In the genomic region with DNA sequence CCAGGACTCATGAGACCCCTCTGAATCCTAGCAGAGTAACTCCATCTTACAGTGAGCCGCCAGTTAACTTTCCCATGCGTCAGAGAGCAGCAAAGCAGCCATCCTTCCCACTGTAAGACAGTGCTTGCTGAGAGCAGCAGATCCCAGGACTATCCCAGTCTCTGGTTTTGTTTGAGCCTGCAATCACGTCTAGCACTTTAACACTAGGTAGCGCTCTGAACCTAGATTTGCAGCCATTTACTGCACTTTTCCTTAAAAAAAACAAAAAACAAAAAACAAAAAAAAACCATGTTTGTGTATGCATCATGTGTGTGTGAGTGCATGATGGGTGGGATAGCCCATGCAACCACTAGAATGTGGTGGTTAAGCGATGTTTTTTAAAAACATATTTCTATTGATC, we compare ENCODE assay signal across 10 mouse cellular contexts. TPM values are rescaled to one million over a fixed set of nuclear protein-coding genes. Genes with fewer than 3 reads are reported as not detected.
DNase-seq lines count a peak whose midpoint lies in the region; ATAC-seq and TF ChIP-seq lines count a peak whose summit lies in the region.
"Had no signal": no experiment of that assay in that cellular context is flagged by ENCODE, and none has a peak within 500 bp of the region (broad histone marks: within the 10 kb centered on the region; RNA-seq: fewer than 3 reads in every experiment).

No protein-coding gene starts in this region.

- TF ChIP-seq CTCF in heart, postnatal 0 days (IDR thresholded peaks at IDR 0.05; ENCODE audit: low read depth) = peak; percentile 47
- TF ChIP-seq CTCF in liver, embryonic 14.5 days (IDR thresholded peaks at IDR 0.05; ENCODE audit: low read depth) = peak; percentile 33; the same call in 1 of the 2 replicates

- no peak overlapping the region for H3K4me2 ChIP-seq in heart, postnatal 0 days (ENCODE audit: low read depth, low read length)
- no peak overlapping the region for H3K4me2 ChIP-seq in liver, embryonic 14.5 days (ENCODE audit: low read depth)
- H3K4me2 ChIP-seq in liver, embryonic 12.5 days = no peak overlapping the region

- no peak for TF ChIP-seq EP300 in heart, postnatal 0 days (IDR thresholded peaks at IDR 0.05; ENCODE audit: low read depth)
- no peak for TF ChIP-seq EP300 in liver, embryonic 14.5 days (IDR thresholded peaks at IDR 0.05; ENCODE audit: low read depth)

- no peaks in the 10 kb centered on the region for H3K36me3 ChIP-seq in heart, postnatal 0 days (replicated peaks; ENCODE audit: control insufficient read depth, insufficient read depth, low read length)
- no peaks in the 10 kb centered on the region for H3K36me3 ChIP-seq in heart, embryonic 10.5 days
- H3K36me3 ChIP-seq in liver, embryonic 14.5 days (replicated peaks; ENCODE audit: control insufficient read depth, insufficient read depth, low read depth) = no peaks in the 10 kb centered on the region
- no peaks in the 10 kb centered on the region for H3K36me3 ChIP-seq in liver, embryonic 12.5 days
- H3K36me3 ChIP-seq in ES-E14 (ENCODE audit: control insufficient read depth, insufficient read depth, low read length, poor library complexity, severe bottlenecking) = no peaks in the 10 kb centered on the region

- H3K4me3 ChIP-seq in heart, postnatal 0 days (ENCODE audit: low read depth, low read length) = no peak overlapping the region
- no peak overlapping the region for H3K4me3 ChIP-seq in heart, embryonic 10.5 days
- H3K4me3 ChIP-seq in liver, embryonic 14.5 days (ENCODE audit: insufficient read depth in 1 of 2, low read depth in 2 of 2, low read length in 2 of 2) = no peak overlapping the region
- H3K4me3 ChIP-seq in liver, embryonic 12.5 days = no peak overlapping the region
- no peak overlapping the region for H3K4me3 ChIP-seq in ES-E14 (ENCODE audit: insufficient read depth in 1 of 2, low read depth in 1 of 2, low read length in 2 of 2, poor library complexity in 1 of 2, severe bottlenecking in 1 of 2)

- H3K9me3 ChIP-seq in heart, postnatal 0 days (replicated peaks; ENCODE audit: control insufficient read depth, low read length) = no peaks in the 10 kb centered on the region
- H3K9me3 ChIP-seq in heart, embryonic 10.5 days = no peaks in the 10 kb centered on the region
- H3K9me3 ChIP-seq in liver, embryonic 14.5 days (ENCODE audit: control insufficient read depth, low read length) = no peaks in the 10 kb centered on the region
- H3K9me3 ChIP-seq in liver, embryonic 12.5 days (replicated peaks) = no peaks in the 10 kb centered on the region
- H3K9me3 ChIP-seq in ES-E14 (ENCODE audit: control insufficient read depth, insufficient read depth, low read depth, low read length) = no peaks in the 10 kb centered on the region

- in situ Hi-C loops in ES-E14 (cut with MboI; ENCODE audit: low sequenced_read_pairs in 2 of 2, unreplicated experiment in 2 of 2) = no loop called here

- DNase-seq in heart, postnatal 0 days (ENCODE audit: low spot score) = peak; percentile 37
- DNase-seq in heart, embryonic 10.5 days (ENCODE audit: low spot score) = no peak
- DNase-seq in liver, embryonic 14.5 days (ENCODE audit: low read depth in 3 of 3, low spot score in 3 of 3) = no peak
- DNase-seq in ES-E14 (ENCODE audit: low read depth, low spot score) = no peak
- peak; percentile 28 for DNase-seq in embryo, embryonic 11 days
- no peak for DNase-seq in cerebellum, adult 9-11 months
- DNase-seq: thymus, postnatal 25 days had no signal

- whole genome bisulfite sequencing in heart, postnatal 0 days = 40% methylated on average over 5 of the region's 5 CpGs
- WGBS in heart, embryonic 10.5 days = 33% methylated on average over 5 of the region's 5 CpGs
- 49% methylated on average over 5 of the region's 5 CpGs for WGBS in liver, embryonic 14.5 days (ENCODE audit: insufficient replicate concordance)
- WGBS in liver, embryonic 12.5 days (ENCODE audit: insufficient replicate concordance) = 37% methylated on average over 5 of the region's 5 CpGs

- H3K9ac ChIP-seq in heart, postnatal 0 days (replicated peaks; ENCODE audit: low read depth, low read length) = no peak overlapping the region
- H3K9ac ChIP-seq in liver, embryonic 14.5 days (replicated peaks) = no peak overlapping the region
- no peak overlapping the region for H3K9ac ChIP-seq in liver, embryonic 12.5 days
- no peak overlapping the region for H3K9ac ChIP-seq in ES-E14 (ENCODE audit: insufficient read depth, low read depth, low read length, poor library complexity, severe bottlenecking)

- no peak for ATAC-seq in heart, postnatal 0 days (ENCODE audit: insufficient read depth, low read depth)
- ATAC-seq in liver, embryonic 14.5 days (ENCODE audit: insufficient read depth) = no peak
- no peak for ATAC-seq in liver, embryonic 12.5 days
- ATAC-seq: hindbrain, embryonic 16.5 days had no signal

- no peak overlapping the region for H3K27ac ChIP-seq in heart, postnatal 0 days (ENCODE audit: low read depth)
- H3K27ac ChIP-seq in heart, embryonic 10.5 days = no peak overlapping the region
- H3K27ac ChIP-seq in liver, embryonic 14.5 days = no peak overlapping the region
- H3K27ac ChIP-seq in liver, embryonic 12.5 days = no peak overlapping the region
- H3K27ac ChIP-seq in ES-E14 (ENCODE audit: insufficient read depth, low read depth, low read length, poor library complexity, severe bottlenecking) = no peak overlapping the region

- no peaks in the 10 kb centered on the region for H3K27me3 ChIP-seq in heart, postnatal 0 days (ENCODE audit: control insufficient read depth, insufficient read depth, low read length)
- no peaks in the 10 kb centered on the region for H3K27me3 ChIP-seq in heart, embryonic 10.5 days (ENCODE audit: insufficient read depth, poor library complexity, severe bottlenecking)
- H3K27me3 ChIP-seq in liver, embryonic 14.5 days (ENCODE audit: control insufficient read depth, insufficient read depth, low read length) = no peaks in the 10 kb centered on the region
- no peaks in the 10 kb centered on the region for H3K27me3 ChIP-seq in liver, embryonic 12.5 days (replicated peaks)

- peaks cover 15% of the 10 kb centered on the region; the same call in 1 of the 2 replicates for H3K4me1 ChIP-seq in heart, postnatal 0 days (ENCODE audit: control insufficient read depth, insufficient read depth)
- H3K4me1 ChIP-seq in heart, embryonic 10.5 days = peaks cover 20% of the 10 kb centered on the region
- H3K4me1 ChIP-seq in liver, embryonic 14.5 days (replicated peaks; ENCODE audit: control insufficient read depth in 2 of 2, insufficient read depth in 2 of 2, low read length in 1 of 2) = peaks cover 5 to 20% of the 10 kb centered on the region in 2 experiments
- peaks cover 26% of the 10 kb centered on the region for H3K4me1 ChIP-seq in liver, embryonic 12.5 days
- H3K4me1 ChIP-seq in ES-E14 (ENCODE audit: control insufficient read depth in 2 of 2, insufficient read depth in 2 of 2, low read length in 2 of 2, poor library complexity in 1 of 2) = no peaks in the 10 kb centered on the region; a peak in 1 of 4 replicates

RNA-seq across cellular contexts. Expression of a gene that starts 4.1 kb away (rescaled TPM):
- 10.2 and 12.9 TPM in 2 replicates for total RNA-seq in heart, postnatal 0 days (2014; rRNA removed; ENCODE audit: low replicate concordance)
- polyA plus RNA-seq in heart, postnatal 0 days (2015; fragmentation: Nextera tagmentation; extraction: Ambion mirVana) = 12.7 and 13.2 TPM in 2 replicates
- 22.7 and 29.8 TPM in 2 replicates for polyA plus RNA-seq in heart, embryonic 10.5 days (2016; fragmentation: Nextera tagmentation; extraction: Ambion mirVana)
- polyA plus RNA-seq in liver, embryonic 14.5 days (2012; rRNA removed) = 9.7 and 15.6 TPM in 2 replicates
- polyA plus RNA-seq in liver, embryonic 14.5 days (2014; fragmentation: Nextera tagmentation; extraction: Ambion mirVana) = 13.2 and 16.9 TPM in 2 replicates
- 14.9 and 18.2 TPM in 2 replicates for polyA plus RNA-seq in liver, embryonic 12.5 days (2016; fragmentation: Nextera tagmentation; extraction: Ambion mirVana)
- total RNA-seq in ES-E14 (2012; rRNA removed) = 29.2 and 30.1 TPM in 2 replicates
- total RNA-seq: monocyte, adult 5-6 weeks had no signal

RNA-seq across cellular contexts. Expression of a gene that starts 16.9 kb away (rescaled TPM):
- total RNA-seq in heart, postnatal 0 days (2014; rRNA removed; ENCODE audit: low replicate concordance) = 11.9 and 22.7 TPM in 2 replicates
- polyA plus RNA-seq in heart, postnatal 0 days (2015; fragmentation: Nextera tagmentation; extraction: Ambion mirVana) = 13.7 and 15.5 TPM in 2 replicates
- polyA plus RNA-seq in heart, embryonic 10.5 days (2016; fragmentation: Nextera tagmentation; extraction: Ambion mirVana) = 13.0 and 13.7 TPM in 2 replicates
- 9.5 and 11.8 TPM in 2 replicates for polyA plus RNA-seq in liver, embryonic 14.5 days (2012; rRNA removed)
- polyA plus RNA-seq in liver, embryonic 14.5 days (2014; fragmentation: Nextera tagmentation; extraction: Ambion mirVana) = 11.0 and 12.9 TPM in 2 replicates
- polyA plus RNA-seq in liver, embryonic 12.5 days (2016; fragmentation: Nextera tagmentation; extraction: Ambion mirVana) = 12.8 TPM in 2 replicates
- 12.9 and 14.9 TPM in 2 replicates for total RNA-seq in ES-E14 (2012; rRNA removed)

RNA-seq across cellular contexts. Expression of a gene that starts 17.1 kb away (rescaled TPM):
- total RNA-seq in heart, postnatal 0 days (2014; rRNA removed; ENCODE audit: low replicate concordance) = 6.7 and 8.1 TPM in 2 replicates
- polyA plus RNA-seq in heart, postnatal 0 days (2015; fragmentation: Nextera tagmentation; extraction: Ambion mirVana) = 11.9 and 12.1 TPM in 2 replicates
- 28.1 and 39.9 TPM in 2 replicates for polyA plus RNA-seq in heart, embryonic 10.5 days (2016; fragmentation: Nextera tagmentation; extraction: Ambion mirVana)
- polyA plus RNA-seq in liver, embryonic 14.5 days (2012; rRNA removed) = 7.5 and 8.3 TPM in 2 replicates
- 11.5 and 12.6 TPM in 2 replicates for polyA plus RNA-seq in liver, embryonic 14.5 days (2014; fragmentation: Nextera tagmentation; extraction: Ambion mirVana)
- 18.5 and 19.4 TPM in 2 replicates for polyA plus RNA-seq in liver, embryonic 12.5 days (2016; fragmentation: Nextera tagmentation; extraction: Ambion mirVana)
- 22.4 and 29.8 TPM in 2 replicates for total RNA-seq in ES-E14 (2012; rRNA removed)

RNA-seq across cellular contexts. Expression of a gene that starts 34.2 kb away (rescaled TPM):
- total RNA-seq in heart, postnatal 0 days (2014; rRNA removed; ENCODE audit: low replicate concordance) = 50.6 and 66.2 TPM in 2 replicates
- polyA plus RNA-seq in heart, postnatal 0 days (2015; fragmentation: Nextera tagmentation; extraction: Ambion mirVana) = 56.1 and 56.9 TPM in 2 replicates
- polyA plus RNA-seq in heart, embryonic 10.5 days (2016; fragmentation: Nextera tagmentation; extraction: Ambion mirVana) = 58.6 and 64.6 TPM in 2 replicates
- 16.8 and 20.5 TPM in 2 replicates for polyA plus RNA-seq in liver, embryonic 14.5 days (2012; rRNA removed)
- 26.9 and 31.0 TPM in 2 replicates for polyA plus RNA-seq in liver, embryonic 14.5 days (2014; fragmentation: Nextera tagmentation; extraction: Ambion mirVana)
- polyA plus RNA-seq in liver, embryonic 12.5 days (2016; fragmentation: Nextera tagmentation; extraction: Ambion mirVana) = 38.0 and 40.8 TPM in 2 replicates
- 24.3 and 31.3 TPM in 2 replicates for total RNA-seq in ES-E14 (2012; rRNA removed)

RNA-seq across cellular contexts. Expression of a gene that starts 35.0 kb away (rescaled TPM):
- 18.4 and 51.4 TPM in 2 replicates for total RNA-seq in heart, postnatal 0 days (2014; rRNA removed; ENCODE audit: low replicate concordance)
- 14.2 and 14.8 TPM in 2 replicates for polyA plus RNA-seq in heart, postnatal 0 days (2015; fragmentation: Nextera tagmentation; extraction: Ambion mirVana)
- polyA plus RNA-seq in heart, embryonic 10.5 days (2016; fragmentation: Nextera tagmentation; extraction: Ambion mirVana) = 38.4 and 40.5 TPM in 2 replicates
- 16.2 and 22.9 TPM in 2 replicates for polyA plus RNA-seq in liver, embryonic 14.5 days (2012; rRNA removed)
- polyA plus RNA-seq in liver, embryonic 14.5 days (2014; fragmentation: Nextera tagmentation; extraction: Ambion mirVana) = 12.8 and 14.1 TPM in 2 replicates
- polyA plus RNA-seq in liver, embryonic 12.5 days (2016; fragmentation: Nextera tagmentation; extraction: Ambion mirVana) = 19.6 and 20.5 TPM in 2 replicates
- total RNA-seq in ES-E14 (2012; rRNA removed) = 37.7 and 38.0 TPM in 2 replicates

Comparison
In these comparisons a context has a peak if more than half of its experiments do, and no peak if none do; other contexts are left out.
1. DNase-seq: peak in heart, postnatal 0 days (single experiment) and embryo, embryonic 11 days (single experiment); none in heart, embryonic 10.5 days (single experiment), liver, embryonic 14.5 days (0 of 3), ES-E14 (single experiment) and cerebellum, adult 9-11 months (single experiment).